Mouse (Mus musculus) lung, postnatal 0 days (tissue): Measurements from ENCODE around the gene Polr3h.

ENCODE experiments used
- CTCF ChIP-seq: IDR thresholded peaks from 2 replicates; pipeline ENCODE4 v1.5.1; 2016; ENCODE audit warnings: antibody characterized with exemption, mild to moderate bottlenecking
- EP300 ChIP-seq: IDR thresholded peaks from 2 replicates; pipeline ENCODE4 v1.6.1; 2016; ENCODE audit warnings: antibody characterized with exemption, mild to moderate bottlenecking, control low read depth

DNA sequence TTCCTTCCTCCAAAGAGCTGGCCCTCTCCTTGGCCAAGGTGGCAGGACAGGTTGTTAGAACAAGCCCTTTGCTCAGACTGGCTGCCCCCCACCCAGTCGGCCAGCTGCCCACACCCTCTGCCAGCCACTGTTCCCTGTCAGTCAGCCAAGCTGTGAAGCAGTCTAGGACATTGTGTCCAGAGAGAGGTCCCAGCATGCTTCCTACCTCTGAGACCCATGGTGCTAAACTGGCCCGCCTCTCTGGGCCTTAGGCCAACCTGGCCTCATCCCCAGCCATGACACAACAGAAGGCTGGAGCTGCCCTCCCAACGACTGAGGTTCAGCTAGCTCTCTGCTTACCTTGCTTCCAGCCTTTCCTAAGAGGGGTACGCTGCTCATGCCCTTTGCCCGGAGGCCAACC lies 86.4 kb downstream of the Polr3h start:
- no peak for TF ChIP-seq CTCF
- TF ChIP-seq EP300, result peak; percentile 94
